8 mouse cellular contexts compared by ENCODE assay signal in the genomic region with DNA sequence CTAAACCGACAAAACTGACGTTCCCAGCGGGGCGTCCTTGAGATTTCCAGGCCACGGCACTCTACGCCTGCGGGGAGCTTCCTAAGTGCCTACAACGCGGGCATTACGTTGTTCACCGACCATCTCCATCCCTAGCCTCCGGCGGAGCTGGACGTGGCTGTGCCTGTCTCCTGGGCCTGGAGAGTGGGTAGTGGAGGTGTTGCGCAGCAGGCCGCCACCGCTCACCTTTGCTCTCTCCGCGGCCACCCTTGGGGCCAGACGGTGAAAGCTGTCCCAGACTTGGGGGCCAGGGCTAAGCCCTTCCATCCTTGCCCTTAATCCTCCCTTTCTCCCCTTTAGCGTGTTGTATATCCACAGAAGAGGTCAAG. TPM values are rescaled to one million over a fixed set of nuclear protein-coding genes. Genes with fewer than 3 reads are reported as not detected.
DNase-seq lines count a peak whose midpoint lies in the region; ATAC-seq and TF ChIP-seq lines count a peak whose summit lies in the region.

No protein-coding gene starts in this region.

- H3K36me3 ChIP-seq in heart, embryonic 15.5 days: peaks cover 5% of the 10 kb centered on the region; the same call in 1 of the 2 replicates
- H3K36me3 ChIP-seq in forebrain, embryonic 16.5 days (ENCODE audit: control insufficient read depth, insufficient read depth): no peaks in the 10 kb centered on the region
- H3K36me3 ChIP-seq in liver, embryonic 14.5 days (replicated peaks; ENCODE audit: control insufficient read depth, insufficient read depth, low read depth): no peaks in the 10 kb centered on the region

- H3K4me1 ChIP-seq in heart, embryonic 15.5 days (replicated peaks): no peaks in the 10 kb centered on the region; the same call in 1 of the 2 replicates
- H3K4me1 ChIP-seq in forebrain, embryonic 16.5 days (replicated peaks; ENCODE audit: control insufficient read depth, insufficient read depth, low read length): peaks cover 10% of the 10 kb centered on the region
- H3K4me1 ChIP-seq in liver, embryonic 14.5 days (replicated peaks; ENCODE audit: control insufficient read depth in 2 of 2, insufficient read depth in 2 of 2, low read length in 1 of 2): peaks cover 3 to 6% of the 10 kb centered on the region in 2 experiments; a peak in 2 of 4 replicates

- in situ Hi-C loops in Patski (cut with MboI; ENCODE audit: low pct_unique_long_range_greater_than_20kb): no loop called here

- H3K27ac ChIP-seq in heart, embryonic 15.5 days: peak overlapping the region; percentile 96
- peak overlapping the region; percentile 96 for H3K27ac ChIP-seq in forebrain, embryonic 16.5 days (ENCODE audit: low read length)
- H3K27ac ChIP-seq in liver, embryonic 14.5 days: peak overlapping the region; percentile 96

- no peak for DNase-seq in heart, postnatal 14 days
- peak; percentile 4 for DNase-seq in Patski (ENCODE audit: low read depth, low spot score)
- no peak for DNase-seq in liver, embryonic 14.5 days (ENCODE audit: low read depth in 3 of 3, low spot score in 3 of 3)
- DNase-seq in adrenal gland, postnatal 14 days: no peak
- no peak for DNase-seq in ovary, adult 18-20 months (ENCODE audit: low spot score)
- DNase-seq in cerebellum, adult 8-10 months: no peak

- H3K4me2 ChIP-seq in heart, embryonic 15.5 days: peak overlapping the region; percentile 94
- peak overlapping the region; percentile 78 for H3K4me2 ChIP-seq in forebrain, embryonic 16.5 days (ENCODE audit: low read length)
- peak overlapping the region; percentile 99 for H3K4me2 ChIP-seq in liver, embryonic 14.5 days (ENCODE audit: low read depth)

- POLR2A ChIA-PET in Patski (lab: Charles Lee): interaction anchor here (0.7 to 1.4 kb wide), 2 partner anchors 10 to 29 kb away, joined by 3 to 6 read pairs; no protein-coding TSS in a partner anchor

- H3K4me3 ChIP-seq in heart, embryonic 15.5 days: peak overlapping the region; percentile 86
- peak overlapping the region; percentile 93 for H3K4me3 ChIP-seq in forebrain, embryonic 16.5 days (replicated peaks; ENCODE audit: low read length)
- peak overlapping the region; percentile 76 to 81 for H3K4me3 ChIP-seq in liver, embryonic 14.5 days (ENCODE audit: insufficient read depth in 1 of 2, low read depth in 2 of 2, low read length in 2 of 2)

- WGBS in heart, embryonic 15.5 days: under 1% methylated on average over 21 of the region's 21 CpGs
- 0% methylated on average over 21 of the region's 21 CpGs for WGBS in forebrain, embryonic 16.5 days
- WGBS in liver, embryonic 14.5 days (ENCODE audit: insufficient replicate concordance): 1% methylated on average over 21 of the region's 21 CpGs

- CTCF ChIA-PET in Patski (lab: Charles Lee): interaction anchor here (1.6 kb wide), 1 partner anchor 23 kb away, joined by 5 read pairs; no protein-coding TSS in a partner anchor

- no peak for TF ChIP-seq EP300 in liver, embryonic 14.5 days (IDR thresholded peaks at IDR 0.05; ENCODE audit: low read depth)

- no peaks in the 10 kb centered on the region for H3K9me3 ChIP-seq in heart, embryonic 15.5 days (replicated peaks)
- H3K9me3 ChIP-seq in forebrain, embryonic 16.5 days (ENCODE audit: control insufficient read depth, low read length): no peaks in the 10 kb centered on the region
- H3K9me3 ChIP-seq in liver, embryonic 14.5 days (ENCODE audit: control insufficient read depth, low read length): no peaks in the 10 kb centered on the region

- peak; percentile 55 for ATAC-seq in heart, embryonic 15.5 days (replicated peaks; ENCODE audit: insufficient number of reproducible peaks, insufficient read depth, low FRiP score, low read depth)
- peak; percentile 48 for ATAC-seq in Patski
- peak; percentile 67 for ATAC-seq in forebrain, embryonic 16.5 days
- ATAC-seq in liver, embryonic 14.5 days (ENCODE audit: insufficient read depth): peak; percentile 67

- H3K9ac ChIP-seq in heart, embryonic 15.5 days: peak overlapping the region; percentile 87
- H3K9ac ChIP-seq in forebrain, embryonic 16.5 days (replicated peaks; ENCODE audit: low read depth, low read length): peak overlapping the region; percentile 96
- peak overlapping the region; percentile 90 for H3K9ac ChIP-seq in liver, embryonic 14.5 days (replicated peaks)

- H3K27me3 ChIP-seq in heart, embryonic 15.5 days: no peaks in the 10 kb centered on the region
- H3K27me3 ChIP-seq in Patski: peaks cover 5% of the 10 kb centered on the region
- H3K27me3 ChIP-seq in forebrain, embryonic 16.5 days (replicated peaks; ENCODE audit: control insufficient read depth, insufficient read depth, low read length): no peaks in the 10 kb centered on the region
- no peaks in the 10 kb centered on the region for H3K27me3 ChIP-seq in liver, embryonic 14.5 days (ENCODE audit: control insufficient read depth, insufficient read depth, low read length)

- intact Hi-C loops in heart, postnatal 14 days (cut with DNase I): loop anchor here (1.0 to 5.0 kb wide), 2 partner anchors 28 to 171 kb away; a partner anchor contains a TSS

- TF ChIP-seq CTCF in Patski (IDR thresholded peaks at IDR 0.05): no peak
- no peak for TF ChIP-seq CTCF in liver, embryonic 14.5 days (IDR thresholded peaks at IDR 0.05; ENCODE audit: low read depth)

RNA-seq across cellular contexts. Expression of a gene that starts 0.4 kb away (rescaled TPM):
- polyA plus RNA-seq in heart, embryonic 15.5 days (2015; fragmentation: Nextera tagmentation; extraction: Ambion mirVana): 25.8 and 31.5 TPM in 2 replicates
- 10 to 100 TPM; 30.3 to 30.9 TPM for total RNA-seq in heart, postnatal 14 days (2021)
- polyA plus RNA-seq in Patski (2021): 51.7 TPM
- 81.7 and 83.2 TPM in 2 replicates for polyA plus RNA-seq in forebrain, embryonic 16.5 days (2015; fragmentation: Nextera tagmentation; extraction: Ambion mirVana)
- polyA plus RNA-seq in liver, embryonic 14.5 days (2012; rRNA removed): 3.2 and 6.1 TPM in 2 replicates
- polyA plus RNA-seq in liver, embryonic 14.5 days (2014; fragmentation: Nextera tagmentation; extraction: Ambion mirVana): 10.4 and 11.1 TPM in 2 replicates
- total RNA-seq in adrenal gland, postnatal 14 days (2021): 66.1 and 75.1 TPM in 2 replicates

RNA-seq across cellular contexts. Expression of a gene that starts 28.3 kb away (rescaled TPM):
- polyA plus RNA-seq in heart, embryonic 15.5 days (2015; fragmentation: Nextera tagmentation; extraction: Ambion mirVana): 25.2 and 33.8 TPM in 2 replicates
- total RNA-seq in heart, postnatal 14 days (2021): 10 to 100 TPM; 29.0 to 32.6 TPM
- 62.8 TPM for polyA plus RNA-seq in Patski (2021)
- polyA plus RNA-seq in forebrain, embryonic 16.5 days (2015; fragmentation: Nextera tagmentation; extraction: Ambion mirVana): 65.3 and 66.9 TPM in 2 replicates
- 22.4 and 24.4 TPM in 2 replicates for polyA plus RNA-seq in liver, embryonic 14.5 days (2012; rRNA removed)
- 14.8 and 16.2 TPM in 2 replicates for polyA plus RNA-seq in liver, embryonic 14.5 days (2014; fragmentation: Nextera tagmentation; extraction: Ambion mirVana)
- 66.9 and 67.6 TPM in 2 replicates for total RNA-seq in adrenal gland, postnatal 14 days (2021)
